Mouse (Mus musculus): ENCODE results near the gene Ate1. TPM values are rescaled to one million over a fixed set of nuclear protein-coding genes. Genes with fewer than 3 reads are reported as not detected.

Gene Ate1
- total RNA-seq, 2 experiments from 2014 or later, result 65.3 to 66.7 TPM

Other genes starting within 250 kb of the Ate1 start
- 10 to 100 TPM; 36.3 to 36.6 TPM for gene Nsmce4a, start 52.7 kb upstream of the Ate1 start, total RNA-seq (2021)
- gene Tacc2, start 57.1 kb upstream of the Ate1 start, total RNA-seq (2021), result 10 to 100 TPM; 75.1 to 82.4 TPM